Mouse (Mus musculus) liver, embryonic 14.5 days (tissue): Measurements from ENCODE around the gene Stoml2.

ENCODE experiments used
- CTCF ChIP-seq: IDR thresholded peaks from 2 replicates; pipeline ENCODE4 v1.5.1; 2016; ENCODE audit warnings: antibody characterized with exemption, low read depth, control low read depth
- EP300 ChIP-seq: IDR thresholded peaks from 2 replicates; pipeline ENCODE4 v1.6.1; 2016; ENCODE audit warnings: antibody characterized with exemption, low read depth

- no peak for TF ChIP-seq CTCF
- TF ChIP-seq EP300, result no peak
Observed at GRCm38 (mm10) chr4:43012091-43012490, 19.4 kb downstream of the Stoml2 start.
